Mouse (Mus musculus): ENCODE measurements around the gene Etfbkmt. TPM values are rescaled to one million over a fixed set of nuclear protein-coding genes. Genes with fewer than 3 reads are reported as not detected.
A peak's percentile ranks its signal among the peaks of the same experiment; 100 is the strongest.

Etfbkmt gene
- polyA plus RNA-seq (2011; ENCODE audit: insufficient read depth, insufficient read length, low replicate concordance, missing spikeins): 3.8 and 6.2 TPM in 2 replicates

- no peak within 1 kb of the TSS for H3K27ac ChIP-seq (ENCODE audit: control insufficient read depth, insufficient read depth, low read depth, low read length, poor library complexity)
These were observed at the start of gene Etfbkmt for GRCm38 (mm10) chr6:149139471-149139870. TSS of gene Etfbkmt (plus strand) at chr6:149139849.

GRCm38 (mm10) chr6:149092406-149092805 is 47.2 kb upstream of the Etfbkmt start:
- TF ChIP-seq CTCF (IDR thresholded peaks at IDR 0.05; ENCODE audit: control insufficient read depth, insufficient read depth, low read length) (no peak), POLR2A (IDR thresholded peaks at IDR 0.05; ENCODE audit: borderline replicate concordance, control insufficient read depth, low read depth, low read length) (no peak)
- WGBS: 76% methylated on average over 6 of the region's 6 CpGs
- Histone ChIP-seq H3K4me3 (replicated peaks; ENCODE audit: control insufficient read depth, low read depth, low read length) (no peak overlapping the region), H3K27ac (ENCODE audit: control insufficient read depth, insufficient read depth, low read depth, low read length, poor library complexity) (no peak overlapping the region), H3K4me1 (ENCODE audit: control insufficient read depth, insufficient read depth, low read length) (no peaks in the 10 kb centered on the region; the same call in 1 of the 2 replicates)

More at GRCm38 (mm10) chr6:149139471-149139870, at the start of gene Etfbkmt:
- H3K4me1 ChIP-seq (ENCODE audit: control insufficient read depth, insufficient read depth, low read length): no peaks in the 10 kb centered on the region
- H3K4me3 ChIP-seq (replicated peaks; ENCODE audit: control insufficient read depth, low read depth, low read length): no peak within 1 kb of the TSS
- WGBS: 76% methylated on average over 1 of the region's 1 CpGs
- TF ChIP-seq POLR2A (IDR thresholded peaks at IDR 0.05; ENCODE audit: borderline replicate concordance, control insufficient read depth, low read depth, low read length): no peak
- no peak for TF ChIP-seq CTCF (IDR thresholded peaks at IDR 0.05; ENCODE audit: control insufficient read depth, insufficient read depth, low read length)

- no peaks in the 10 kb centered on the region; the same call in 1 of the 2 replicates for H3K4me1 ChIP-seq (ENCODE audit: control insufficient read depth, insufficient read depth, low read length)
- H3K4me3 ChIP-seq (replicated peaks; ENCODE audit: control insufficient read depth, low read depth, low read length): no peak overlapping the region
- no peak overlapping the region for H3K27ac ChIP-seq (ENCODE audit: control insufficient read depth, insufficient read depth, low read depth, low read length, poor library complexity)
- 50% methylated on average over 5 of the region's 5 CpGs for WGBS
- no peak for TF ChIP-seq CTCF (IDR thresholded peaks at IDR 0.05; ENCODE audit: control insufficient read depth, insufficient read depth, low read length)
- no peak for TF ChIP-seq POLR2A (IDR thresholded peaks at IDR 0.05; ENCODE audit: borderline replicate concordance, control insufficient read depth, low read depth, low read length)
These were observed 46.2 kb upstream of the Etfbkmt start for GRCm38 (mm10) chr6:149093465-149093864.

- no peaks in the 10 kb centered on the region; the same call in 1 of the 2 replicates for H3K4me1 ChIP-seq (ENCODE audit: control insufficient read depth, insufficient read depth, low read length)
- 0% methylated on average over 1 of the region's 1 CpGs for WGBS
- no peak overlapping the region for H3K4me3 ChIP-seq (replicated peaks; ENCODE audit: control insufficient read depth, low read depth, low read length)
- TF ChIP-seq POLR2A (IDR thresholded peaks at IDR 0.05; ENCODE audit: borderline replicate concordance, control insufficient read depth, low read depth, low read length) (no peak), CTCF (IDR thresholded peaks at IDR 0.05; ENCODE audit: control insufficient read depth, insufficient read depth, low read length) (no peak)
- no peak overlapping the region for H3K27ac ChIP-seq (ENCODE audit: control insufficient read depth, insufficient read depth, low read depth, low read length, poor library complexity)
These were observed 45.1 kb upstream of the Etfbkmt start for GRCm38 (mm10) chr6:149094555-149094954.

- WGBS: 62% methylated on average over 6 of the region's 6 CpGs
- TF ChIP-seq CTCF (IDR thresholded peaks at IDR 0.05; ENCODE audit: control insufficient read depth, insufficient read depth, low read length) (no peak), POLR2A (IDR thresholded peaks at IDR 0.05; ENCODE audit: borderline replicate concordance, control insufficient read depth, low read depth, low read length) (no peak)
- H3K4me1 ChIP-seq (ENCODE audit: control insufficient read depth, insufficient read depth, low read length): no peaks in the 10 kb centered on the region; the same call in 1 of the 2 replicates
- H3K4me3 ChIP-seq (replicated peaks; ENCODE audit: control insufficient read depth, low read depth, low read length): no peak overlapping the region
- H3K27ac ChIP-seq (ENCODE audit: control insufficient read depth, insufficient read depth, low read depth, low read length, poor library complexity): peak overlapping the region; percentile 54; the same call in 1 of the 2 replicates
These were observed 44.3 kb upstream of the Etfbkmt start for GRCm38 (mm10) chr6:149095389-149095788.

GRCm38 (mm10) chr6:149096233-149096632 is 43.4 kb upstream of the Etfbkmt start:
- 72% methylated on average over 2 of the region's 2 CpGs for WGBS
- Histone ChIP-seq H3K4me1 (ENCODE audit: control insufficient read depth, insufficient read depth, low read length) (no peaks in the 10 kb centered on the region; the same call in 1 of the 2 replicates), H3K4me3 (replicated peaks; ENCODE audit: control insufficient read depth, low read depth, low read length) (no peak overlapping the region), H3K27ac (ENCODE audit: control insufficient read depth, insufficient read depth, low read depth, low read length, poor library complexity) (no peak overlapping the region)
- TF ChIP-seq POLR2A (IDR thresholded peaks at IDR 0.05; ENCODE audit: borderline replicate concordance, control insufficient read depth, low read depth, low read length) (no peak), CTCF (IDR thresholded peaks at IDR 0.05; ENCODE audit: control insufficient read depth, insufficient read depth, low read length) (no peak)

GRCm38 (mm10) chr6:149097276-149097675 is 42.4 kb upstream of the Etfbkmt start:
- H3K4me3 ChIP-seq (replicated peaks; ENCODE audit: control insufficient read depth, low read depth, low read length): no peak overlapping the region
- no peak overlapping the region for H3K27ac ChIP-seq (ENCODE audit: control insufficient read depth, insufficient read depth, low read depth, low read length, poor library complexity)
- no peaks in the 10 kb centered on the region; the same call in 1 of the 2 replicates for H3K4me1 ChIP-seq (ENCODE audit: control insufficient read depth, insufficient read depth, low read length)
- TF ChIP-seq POLR2A (IDR thresholded peaks at IDR 0.05; ENCODE audit: borderline replicate concordance, control insufficient read depth, low read depth, low read length) (no peak), CTCF (IDR thresholded peaks at IDR 0.05; ENCODE audit: control insufficient read depth, insufficient read depth, low read length) (no peak)
- WGBS: 78% methylated on average over 1 of the region's 1 CpGs

- no peaks in the 10 kb centered on the region; the same call in 1 of the 2 replicates for H3K4me1 ChIP-seq (ENCODE audit: control insufficient read depth, insufficient read depth, low read length)
- no peak overlapping the region for H3K4me3 ChIP-seq (replicated peaks; ENCODE audit: control insufficient read depth, low read depth, low read length)
- no peak overlapping the region for H3K27ac ChIP-seq (ENCODE audit: control insufficient read depth, insufficient read depth, low read depth, low read length, poor library complexity)
- TF ChIP-seq CTCF (IDR thresholded peaks at IDR 0.05; ENCODE audit: control insufficient read depth, insufficient read depth, low read length): no peak
- TF ChIP-seq POLR2A (IDR thresholded peaks at IDR 0.05; ENCODE audit: borderline replicate concordance, control insufficient read depth, low read depth, low read length): no peak
These were observed 40.7 kb upstream of the Etfbkmt start for GRCm38 (mm10) chr6:149098993-149099392.
